Mouse (Mus musculus) CD4-positive naive resting alpha-beta T cell, adult 57 days (primary cell): ENCODE measurements around the gene Btg3. TPM values are rescaled to one million over a fixed set of nuclear protein-coding genes. Genes with fewer than 3 reads are reported as not detected.

Source experiments
- total RNA-seq: library from RNA; stranded (reverse); gene quantifications from one replicate; pipeline ENCODE4 v1.2.4, GENCODE M21; 2023

The Btg3 gene
- 46.3 TPM for total RNA-seq

DNA sequence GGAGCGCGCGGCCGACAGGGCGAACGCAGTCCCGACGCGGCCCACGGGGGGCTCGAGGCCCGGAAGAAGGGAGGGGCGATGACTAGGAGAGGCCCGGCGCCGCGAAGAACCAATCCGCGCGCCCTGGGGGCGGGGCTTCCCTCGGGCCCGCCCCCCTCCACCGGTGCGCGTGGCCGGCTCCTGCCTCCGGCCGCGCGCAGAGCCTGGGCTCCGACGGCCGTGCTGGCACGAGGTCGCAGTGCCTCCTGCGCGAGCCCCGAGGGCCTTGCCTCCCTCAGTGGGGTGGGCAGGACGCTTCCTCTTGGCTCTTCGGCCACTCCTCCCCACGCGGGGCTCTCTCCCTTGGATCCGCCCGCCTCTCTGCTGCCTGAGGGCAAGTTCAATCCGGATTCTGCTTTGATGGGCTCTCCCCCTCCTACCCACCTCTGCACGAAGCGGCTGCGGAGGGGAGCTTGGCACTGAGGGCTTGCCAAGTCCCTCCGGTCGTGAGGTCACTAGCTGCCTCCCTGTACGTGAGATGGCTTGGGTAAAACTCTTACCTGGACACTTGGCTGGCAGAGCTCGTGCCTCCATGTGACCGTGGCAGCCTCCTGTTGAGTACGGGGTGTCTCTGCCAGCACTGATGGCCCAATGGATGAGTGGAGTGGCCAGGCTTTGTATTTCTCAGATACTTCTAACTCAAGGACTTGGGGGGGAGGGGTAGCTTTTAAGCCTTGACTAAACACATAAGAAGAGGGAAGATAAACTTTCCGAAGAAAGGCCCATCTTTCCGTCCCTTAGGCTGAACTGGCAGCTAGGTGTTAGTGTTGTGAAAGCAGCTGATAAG, at the start of gene Btg3:
Gene Btg3, minus strand, starts transcription at position 448 of the 826 bp plus-strand sequence.

DNA sequence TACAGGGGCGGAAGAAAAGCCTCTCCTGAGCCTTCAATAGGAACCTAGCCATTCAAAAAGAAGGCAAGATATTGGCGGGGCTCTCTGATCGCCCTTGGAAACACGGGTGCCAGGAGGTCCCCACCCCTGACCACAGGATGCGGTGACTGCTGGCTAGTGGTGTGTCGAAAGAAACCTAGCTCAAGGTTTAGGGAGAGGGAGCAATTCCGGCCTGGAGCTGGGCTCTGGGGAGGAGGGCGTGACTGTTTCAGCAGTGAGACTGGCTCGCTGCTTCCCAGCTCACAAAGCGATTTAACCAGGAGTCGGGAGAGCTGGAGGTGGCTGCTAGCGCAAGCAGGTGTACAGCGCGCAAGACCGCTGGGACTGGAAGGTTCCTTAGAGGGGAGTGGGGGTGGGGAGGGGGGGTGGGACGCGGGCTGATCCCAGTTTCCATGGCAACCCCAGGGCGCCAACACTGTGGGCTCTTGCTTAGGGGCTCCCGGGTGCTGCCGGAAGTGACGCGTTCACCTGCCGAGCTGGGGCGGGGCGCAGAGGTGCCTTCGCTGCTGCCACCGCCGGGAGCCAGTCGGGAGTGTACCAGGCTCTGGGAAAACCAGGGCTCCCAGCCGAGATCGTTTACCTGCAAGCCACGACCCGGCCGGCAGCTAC, 75.7 kb downstream of the Btg3 start, which contains the start of gene Cxadr:
Gene Cxadr, plus strand, starts transcription at position 307 of the 648 bp plus-strand sequence.

Other genes with a start within 250 kb of the Btg3 start
- 0.98 TPM for gene Cxadr, start 75.7 kb downstream of the Btg3 start, total RNA-seq
- 90.7 TPM for gene D16Ertd472e, start 199.5 kb upstream of the Btg3 start, total RNA-seq